Mouse (Mus musculus): Measurements from ENCODE around the gene Megf9.

- TF ChIP-seq CTCF (conservative IDR thresholded peaks at IDR 0.05; ENCODE audit: insufficient read depth, insufficient read length, low read depth, low read length): no peak; the same call in 1 of the 2 replicates
- no peak for TF ChIP-seq POLR2A (IDR thresholded peaks at IDR 0.05; ENCODE audit: low read depth, low read length)
Measured at GRCm38 (mm10) chr4:70402109-70402819, 132.5 kb downstream of the Megf9 start.

All from kidney, adult 2 months (tissue).